Mouse (Mus musculus) liver, embryonic 14.5 days (tissue): ENCODE measurements at regions not wholly inside any gene's neighbourhood (a gene's known extent, or its start where the extent isn't known, plus 50 kb on each side); places are given as distances from the start of the nearest gene placed in this dataset.

ENCODE experiments used
- ATAC-seq: fragments of 200-750 bp; cut with Nextera tagmentation; 2 replicates; pipeline ENCODE4 v1.8.0; 2017; ENCODE audit warnings: moderate number of reproducible peaks, mild to moderate bottlenecking, moderate library complexity; ENCODE audit not compliant: insufficient read depth
- DNase-seq, 3 experiments: peaks; one replicate each; pipeline ENCODE4 v3.0.0-alpha.2; 2012 to 2013; ENCODE audit warnings: low read depth in 3 of 3, low spot score in 3 of 3
- H3K27ac ChIP-seq: fragments of 300-500 bp; sonication (generic); 2 replicates; pipeline ENCODE4 v1.5.1; 2014; ENCODE audit warnings: moderate library complexity, mild to moderate bottlenecking, control low read depth, inconsistent platforms
- H3K27me3 ChIP-seq: fragments of 300-500 bp; sonication (generic); 2 replicates; pipeline ENCODE4 v1.6.1; 2014; ENCODE audit warnings: mild to moderate bottlenecking, low read length, moderate library complexity; ENCODE audit not compliant: control insufficient read depth, insufficient read depth
- H3K36me3 ChIP-seq: fragments of 300-500 bp; sonication (generic); replicated peaks from 2 replicates; pipeline ENCODE4 v1.6.1; 2014; ENCODE audit warnings: low read depth; ENCODE audit not compliant: control insufficient read depth, insufficient read depth
- H3K4me1 ChIP-seq, 2 experiments: fragments of 200-500 bp in 1 of 2; fragments of 300-500 bp in 1 of 2; sonication (generic) in 1 of 2; replicated peaks; 2 replicates each; pipeline ENCODE4 v1.6.1; 2012 to 2014; ENCODE audit warnings: antibody characterized with exemption in 1 of 2, inconsistent platforms in 1 of 2, low read length in 1 of 2; ENCODE audit not compliant: control insufficient read depth in 2 of 2, insufficient read depth in 2 of 2
- H3K4me2 ChIP-seq: fragments of 300-500 bp; sonication (generic); 2 replicates; pipeline ENCODE4 v1.6.1; 2014; ENCODE audit warnings: low read depth, mild to moderate bottlenecking, control low read depth, moderate library complexity
- H3K4me3 ChIP-seq, 2 experiments: fragments of 200-500 bp in 1 of 2; fragments of 300-500 bp in 1 of 2; sonication (generic) in 1 of 2; 2 replicates each; pipeline ENCODE4 v1.5.1; 2012 to 2014; ENCODE audit warnings: low read depth in 2 of 2, low read length in 2 of 2, mild to moderate bottlenecking in 2 of 2, control low read depth in 1 of 2, inconsistent platforms in 1 of 2, moderate library complexity in 1 of 2; ENCODE audit not compliant: insufficient read depth in 1 of 2
- H3K9ac ChIP-seq: fragments of 300-500 bp; sonication (generic); replicated peaks from 2 replicates; pipeline ENCODE4 v1.6.1; 2014; ENCODE audit warnings: mild to moderate bottlenecking, control low read depth, moderate library complexity
- H3K9me3 ChIP-seq: fragments of 300-500 bp; sonication (generic); 2 replicates; pipeline ENCODE4 v1.6.1; 2016; ENCODE audit warnings: low read length, mixed read lengths; ENCODE audit not compliant: control insufficient read depth
- CTCF ChIP-seq: IDR thresholded peaks from 2 replicates; pipeline ENCODE4 v1.5.1; 2016; ENCODE audit warnings: antibody characterized with exemption, low read depth, control low read depth
- EP300 ChIP-seq: IDR thresholded peaks from 2 replicates; pipeline ENCODE4 v1.6.1; 2016; ENCODE audit warnings: antibody characterized with exemption, low read depth
- WGBS: fragments of 180-500 bp; shearing (Covaris S2); extraction: QIAGEN DNeasy Blood & Tissue Kit; methylation state at CpG from one replicate; pipeline ENCODE4 v1.1.7; 2014; ENCODE audit not compliant: insufficient replicate concordance; 5-methylcytosine and 5-hydroxymethylcytosine counted together

DNA sequence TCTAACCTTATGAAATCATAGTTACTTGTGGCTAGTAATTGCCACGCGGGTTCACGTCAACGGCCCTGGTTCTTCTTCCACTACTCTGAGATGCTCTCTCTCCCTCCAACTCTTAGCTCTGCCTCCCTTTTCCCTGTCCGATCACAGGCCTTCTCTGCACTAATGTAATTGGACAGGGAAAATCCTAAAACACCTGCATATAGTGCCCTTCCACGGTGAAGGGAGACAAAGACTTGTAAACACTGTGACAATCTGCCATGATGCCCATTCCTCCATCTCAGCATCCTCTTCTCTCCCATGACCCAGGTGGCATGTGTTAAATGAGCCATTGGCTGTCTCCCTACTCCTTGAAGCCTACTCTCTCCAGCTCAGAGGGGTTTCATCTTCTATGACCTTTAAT, 74.9 kb downstream of the Vcpkmt start:
- DNase-seq, result no peak
- no peak overlapping the region for H3K27ac ChIP-seq
- H3K27me3 ChIP-seq, result no peaks in the 10 kb centered on the region
- no peak overlapping the region for H3K4me2 ChIP-seq
- no peaks in the 10 kb centered on the region for H3K9me3 ChIP-seq
- no peak overlapping the region for H3K9ac ChIP-seq
- TF ChIP-seq CTCF (no peak), EP300 (no peak)
- peaks cover 0 to 3% of the 10 kb centered on the region in 2 experiments; a peak in 2 of 4 replicates for H3K4me1 ChIP-seq
- no peak overlapping the region for H3K4me3 ChIP-seq
- H3K36me3 ChIP-seq, result no peaks in the 10 kb centered on the region
- 76% methylated on average over 6 of the region's 6 CpGs for WGBS
- ATAC-seq, result no peak

DNA sequence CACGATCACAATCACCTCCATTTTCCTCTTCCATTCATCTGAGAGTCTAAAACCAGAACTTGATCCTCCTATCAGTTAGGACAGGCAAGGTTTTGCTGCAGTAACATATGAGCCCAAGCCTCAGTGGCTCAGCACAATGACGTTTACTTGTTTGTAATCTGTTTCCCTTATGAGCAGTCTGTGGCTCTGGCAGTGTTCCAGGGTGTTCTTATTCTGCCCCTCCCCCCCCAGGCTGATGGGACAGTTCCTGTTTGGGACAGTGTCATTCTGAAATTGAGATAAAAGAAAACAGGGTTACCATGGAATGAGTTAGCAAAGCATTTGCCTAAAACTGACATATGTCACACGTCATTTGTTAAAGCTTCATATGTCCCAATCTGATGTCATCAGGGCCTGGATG, 75.5 kb downstream of the Vcpkmt start:
- Histone ChIP-seq H3K4me2 (no peak overlapping the region), H3K9me3 (no peaks in the 10 kb centered on the region), H3K27ac (no peak overlapping the region), H3K4me3 (no peak overlapping the region), H3K4me1 (peaks cover 0 to 4% of the 10 kb centered on the region in 2 experiments; a peak in 2 of 4 replicates), H3K27me3 (no peaks in the 10 kb centered on the region), H3K9ac (no peak overlapping the region), H3K36me3 (no peaks in the 10 kb centered on the region)
- no peak for TF ChIP-seq EP300
- DNase-seq (no peak), ATAC-seq (no peak)
- 41% methylated on average over 3 of the region's 3 CpGs for WGBS

DNA sequence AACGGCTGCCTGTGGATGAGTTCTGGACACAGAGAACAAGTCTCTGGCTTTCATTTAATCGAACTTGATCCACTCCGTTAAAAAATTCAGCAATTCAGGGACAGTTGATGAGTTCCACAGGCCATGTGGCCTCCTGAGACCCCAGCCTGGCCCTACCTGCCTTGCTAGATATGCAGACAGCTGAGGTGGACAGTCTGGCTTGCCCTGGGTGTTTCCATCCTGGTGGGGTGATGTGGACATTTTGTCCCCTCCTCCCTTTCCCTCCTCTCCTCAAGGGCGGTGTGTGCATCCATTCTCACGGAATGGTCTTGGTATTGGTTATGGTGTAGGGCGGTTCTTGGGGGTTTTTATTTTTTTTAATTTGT, 80.1 kb downstream of the Vcpkmt start:
- no peaks in the 10 kb centered on the region for H3K27me3 ChIP-seq
- H3K27ac ChIP-seq, result no peak overlapping the region
- no peaks in the 10 kb centered on the region for H3K9me3 ChIP-seq
- TF ChIP-seq EP300 (no peak), CTCF (no peak)
- H3K4me1 ChIP-seq, result peaks cover 0 to 15% of the 10 kb centered on the region in 2 experiments; a peak in 2 of 4 replicates
- H3K4me2 ChIP-seq, result peak overlapping the region; percentile 11; the same call in 1 of the 2 replicates
- H3K4me3 ChIP-seq, result no peak overlapping the region
- ATAC-seq, result no peak
- H3K9ac ChIP-seq, result no peak overlapping the region; the same call in 1 of the 2 replicates
- DNase-seq, result no peak
- H3K36me3 ChIP-seq, result no peaks in the 10 kb centered on the region
- 56% methylated on average over 6 of the region's 6 CpGs for WGBS

DNA sequence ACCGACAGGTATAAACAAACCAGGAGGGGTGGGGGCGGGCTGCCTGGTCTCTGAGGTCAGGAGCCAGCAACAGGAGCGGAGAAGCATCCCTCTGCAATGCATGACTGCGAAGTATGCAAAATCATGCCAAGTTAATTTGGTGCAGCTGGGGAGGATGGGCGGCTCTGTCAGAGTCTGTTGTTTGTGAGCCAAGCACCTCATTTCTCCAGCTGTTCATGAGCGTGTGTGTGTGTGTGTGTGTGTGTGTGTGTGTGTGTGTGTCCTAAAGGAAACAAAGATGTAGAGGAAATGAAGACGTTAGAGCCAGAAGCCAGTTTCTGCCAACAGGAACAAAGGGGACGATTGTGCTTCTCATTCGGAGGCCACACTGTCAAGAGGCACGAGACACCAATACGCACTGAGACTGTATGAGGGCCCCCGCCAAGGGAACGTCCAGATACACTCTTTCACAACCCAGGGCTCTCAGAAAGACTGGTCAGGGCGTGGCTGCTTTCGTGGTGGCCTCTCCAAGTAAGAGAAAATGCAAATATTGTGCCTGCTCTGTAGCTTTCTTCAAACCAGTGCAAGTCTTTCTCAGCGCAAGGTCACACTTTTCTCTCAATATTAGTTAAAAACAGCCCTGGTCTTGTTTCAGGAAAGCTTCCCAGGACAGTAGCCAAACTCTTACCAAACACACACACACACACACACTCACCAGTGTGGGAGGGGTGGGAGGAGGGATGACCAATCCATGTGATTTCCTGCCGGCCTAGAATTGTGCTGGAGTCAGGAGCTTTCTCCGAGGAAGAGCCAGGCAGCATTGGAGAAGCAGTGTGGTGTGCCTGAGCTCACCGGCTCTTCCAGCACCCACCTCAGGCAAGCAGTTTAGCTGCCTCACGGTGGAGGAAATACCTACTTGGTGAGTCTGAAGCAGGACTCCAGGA, 80.8 kb downstream of the Vcpkmt start:
- WGBS, result 23% methylated on average over 20 of the region's 20 CpGs
- Histone ChIP-seq H3K27ac (no peak overlapping the region), H3K27me3 (no peaks in the 10 kb centered on the region), H3K36me3 (no peaks in the 10 kb centered on the region), H3K9me3 (no peaks in the 10 kb centered on the region), H3K4me2 (peak overlapping the region; percentile 11; the same call in 1 of the 2 replicates), H3K4me3 (no peak overlapping the region), H3K4me1 (peaks cover 0 to 15% of the 10 kb centered on the region in 2 experiments; a peak in 2 of 4 replicates), H3K9ac (no peak overlapping the region; the same call in 1 of the 2 replicates)
- TF ChIP-seq CTCF, result no peak
- TF ChIP-seq EP300, result no peak
- ATAC-seq (peak; percentile 58), DNase-seq (no peak)

DNA sequence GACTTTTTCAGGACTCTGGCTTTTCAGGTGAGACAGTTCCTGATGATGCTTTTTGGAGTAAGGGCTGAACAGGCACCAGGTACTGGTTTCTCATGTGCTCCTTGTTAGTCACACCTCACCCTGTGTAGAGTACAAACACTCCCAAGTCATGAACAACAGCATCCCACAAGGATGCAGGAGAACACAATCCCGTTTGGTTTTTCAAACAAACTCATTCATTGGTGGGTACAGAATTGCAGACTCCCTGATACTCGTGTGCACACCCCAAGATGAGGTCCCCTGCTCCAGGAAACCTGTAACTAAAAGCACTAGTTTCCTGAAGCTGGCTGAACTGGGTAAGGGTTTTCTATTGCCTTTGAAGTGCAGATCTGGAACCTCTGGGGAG, 81.5 kb downstream of the Vcpkmt start:
- Histone ChIP-seq H3K4me3 (no peak overlapping the region), H3K4me1 (peaks cover 0 to 15% of the 10 kb centered on the region in 2 experiments; a peak in 2 of 4 replicates), H3K9ac (no peak overlapping the region), H3K27ac (no peak overlapping the region), H3K36me3 (no peaks in the 10 kb centered on the region), H3K4me2 (no peak overlapping the region), H3K9me3 (no peaks in the 10 kb centered on the region), H3K27me3 (no peaks in the 10 kb centered on the region)
- 26% methylated on average over 2 of the region's 2 CpGs for WGBS
- DNase-seq (no peak), ATAC-seq (no peak)
- TF ChIP-seq EP300 (no peak), CTCF (no peak)
